Mouse (Mus musculus): ENCODE data around the gene Gm4792. TPM values are rescaled to one million over a fixed set of nuclear protein-coding genes. Genes with fewer than 3 reads are reported as not detected.

Gm4792 gene
- polyA plus RNA-seq, 1 experiment from 2014 or later = not detected

- 48% methylated on average over 2 of the region's 2 CpGs for WGBS
- no peak overlapping the region for H3K9ac ChIP-seq (ENCODE audit: low read length)
- ATAC-seq (ENCODE audit: low read depth) = no peak
Observed at GRCm38 (mm10) chr10:94276511-94276910, 22.0 kb downstream of the Gm4792 start.

DNA sequence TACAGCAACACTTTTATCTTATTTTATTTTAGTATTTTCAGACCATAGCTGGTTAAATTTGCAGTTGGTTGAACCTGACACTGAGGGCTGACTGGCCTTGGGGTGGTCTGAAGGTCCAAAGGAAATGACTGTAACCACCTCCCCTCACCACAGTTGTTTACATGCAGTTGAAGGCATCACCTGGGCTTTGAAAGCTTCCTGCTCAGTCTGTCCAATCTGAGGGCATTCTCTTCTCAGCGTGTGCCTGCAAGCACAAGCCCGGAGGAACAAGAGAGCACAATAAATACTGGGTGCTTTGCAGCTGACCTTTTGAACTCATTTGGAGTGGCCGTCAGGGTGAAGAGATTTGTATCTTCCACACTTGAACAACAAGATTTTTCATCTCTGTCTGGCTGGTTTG lies 23.2 kb downstream of the Gm4792 start:
- Histone ChIP-seq H3K9me3 (ENCODE audit: control insufficient read depth, low read length) (no peaks in the 10 kb centered on the region), H3K4me3 (ENCODE audit: low read length) (no peak overlapping the region), H3K4me2 (ENCODE audit: low read depth, low read length) (no peak overlapping the region), H3K27ac (ENCODE audit: low read length) (no peak overlapping the region), H3K9ac (ENCODE audit: low read length) (no peak overlapping the region), H3K4me1 (replicated peaks; ENCODE audit: control insufficient read depth, insufficient read depth, low read length) (no peaks in the 10 kb centered on the region), H3K36me3 (ENCODE audit: control insufficient read depth, insufficient read depth, low read length) (no peaks in the 10 kb centered on the region), H3K27me3 (ENCODE audit: control insufficient read depth, insufficient read depth, low read depth, low read length) (no peaks in the 10 kb centered on the region)
- no peak for ATAC-seq (ENCODE audit: low read depth)
- WGBS = 10% methylated on average over 3 of the region's 3 CpGs

More at GRCm38 (mm10) chr10:94276511-94276910, 22.0 kb downstream of the Gm4792 start:
- no peak overlapping the region for H3K27ac ChIP-seq (ENCODE audit: low read length)
- H3K36me3 ChIP-seq (ENCODE audit: control insufficient read depth, insufficient read depth, low read length) = no peaks in the 10 kb centered on the region
- no peaks in the 10 kb centered on the region for H3K4me1 ChIP-seq (replicated peaks; ENCODE audit: control insufficient read depth, insufficient read depth, low read length)
- H3K4me3 ChIP-seq (ENCODE audit: low read length) = no peak overlapping the region
- no peaks in the 10 kb centered on the region for H3K9me3 ChIP-seq (ENCODE audit: control insufficient read depth, low read length)
- no peaks in the 10 kb centered on the region for H3K27me3 ChIP-seq (ENCODE audit: control insufficient read depth, insufficient read depth, low read depth, low read length)
- no peak overlapping the region for H3K4me2 ChIP-seq (ENCODE audit: low read depth, low read length)

DNA sequence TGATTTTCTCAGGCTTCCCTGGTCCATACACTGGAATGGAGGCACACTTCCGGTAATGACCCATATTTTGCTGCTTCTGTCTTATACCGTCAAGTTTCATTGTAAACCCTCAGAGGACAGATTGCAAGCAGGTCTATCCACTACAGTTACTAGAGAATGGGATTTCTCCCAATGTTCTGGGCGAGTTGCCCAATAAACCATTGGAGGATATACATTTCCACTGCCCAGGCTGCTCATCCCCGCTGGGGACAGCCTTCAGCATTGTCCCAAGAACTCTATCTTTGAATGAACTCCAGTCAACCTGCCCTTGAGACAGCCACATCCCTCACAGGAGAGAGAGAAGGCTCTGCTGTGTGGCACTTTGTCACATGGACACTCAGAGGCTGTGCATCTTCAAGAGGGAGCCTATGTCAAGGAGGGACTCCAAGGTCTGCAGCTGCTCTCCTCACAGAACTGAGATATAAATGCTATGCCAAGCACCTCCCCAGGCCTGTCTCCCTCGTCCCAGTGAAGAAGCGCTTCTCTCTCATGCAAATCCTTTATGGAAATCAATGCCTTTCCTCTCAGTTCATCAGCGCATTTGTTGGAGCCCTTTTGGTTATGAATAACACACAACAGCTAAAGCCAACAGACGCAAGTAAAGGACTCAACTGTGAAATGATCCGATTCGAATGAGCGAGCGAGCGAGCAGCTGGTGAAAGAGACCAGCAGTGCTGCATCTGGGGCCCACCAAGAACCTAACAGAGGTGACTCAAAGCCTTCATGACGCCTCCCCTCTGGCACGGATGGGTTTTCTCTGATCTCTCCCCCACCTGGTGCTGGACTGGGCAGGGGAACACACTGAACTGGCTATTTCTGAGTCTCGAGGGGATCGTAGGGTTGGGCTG lies 32.6 kb downstream of the Gm4792 start:
- no peak overlapping the region for H3K9ac ChIP-seq (ENCODE audit: low read length)
- H3K4me2 ChIP-seq (ENCODE audit: low read depth, low read length) = no peak overlapping the region
- H3K4me1 ChIP-seq (replicated peaks; ENCODE audit: control insufficient read depth, insufficient read depth, low read length) = no peaks in the 10 kb centered on the region
- H3K27ac ChIP-seq (ENCODE audit: low read length) = no peak overlapping the region
- peaks cover 3% of the 10 kb centered on the region; the same call in 1 of the 2 replicates for H3K9me3 ChIP-seq (ENCODE audit: control insufficient read depth, low read length)
- no peaks in the 10 kb centered on the region for H3K27me3 ChIP-seq (ENCODE audit: control insufficient read depth, insufficient read depth, low read depth, low read length)
- no peak for ATAC-seq (ENCODE audit: low read depth)
- H3K36me3 ChIP-seq (ENCODE audit: control insufficient read depth, insufficient read depth, low read length) = no peaks in the 10 kb centered on the region
- H3K4me3 ChIP-seq (ENCODE audit: low read length) = no peak overlapping the region
- WGBS = 66% methylated on average over 17 of the region's 17 CpGs

GRCm38 (mm10) chr10:94263211-94263610 lies 35.3 kb downstream of the Gm4792 start:
- WGBS = 61% methylated on average over 3 of the region's 3 CpGs
- Histone ChIP-seq H3K4me3 (ENCODE audit: low read length) (no peak overlapping the region), H3K27me3 (ENCODE audit: control insufficient read depth, insufficient read depth, low read depth, low read length) (no peaks in the 10 kb centered on the region), H3K36me3 (ENCODE audit: control insufficient read depth, insufficient read depth, low read length) (no peaks in the 10 kb centered on the region), H3K9ac (ENCODE audit: low read length) (no peak overlapping the region), H3K9me3 (ENCODE audit: control insufficient read depth, low read length) (no peaks in the 10 kb centered on the region), H3K27ac (ENCODE audit: low read length) (no peak overlapping the region), H3K4me2 (ENCODE audit: low read depth, low read length) (no peak overlapping the region), H3K4me1 (replicated peaks; ENCODE audit: control insufficient read depth, insufficient read depth, low read length) (no peaks in the 10 kb centered on the region)
- ATAC-seq (ENCODE audit: low read depth) = no peak

DNA sequence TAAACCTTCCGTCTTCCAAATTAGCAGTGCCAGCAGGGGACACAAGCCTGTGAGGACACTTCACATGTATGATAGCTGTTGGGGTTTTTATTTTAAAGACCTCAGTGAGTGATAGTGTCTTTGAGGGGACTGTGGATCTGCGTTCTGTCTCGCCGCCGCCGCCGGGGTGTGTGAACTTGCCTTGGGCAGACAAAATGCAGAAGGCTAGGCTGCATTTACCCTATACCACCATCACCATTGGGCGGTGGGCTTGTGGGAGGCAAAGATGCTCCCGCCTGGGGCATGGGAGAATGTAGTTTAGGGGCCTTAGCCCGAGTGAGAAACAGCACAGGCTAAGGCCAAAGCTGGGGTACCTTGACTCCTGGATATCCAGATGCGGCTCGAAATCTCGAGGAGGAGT lies 35.9 kb downstream of the Gm4792 start:
- Histone ChIP-seq H3K4me1 (replicated peaks; ENCODE audit: control insufficient read depth, insufficient read depth, low read length) (no peaks in the 10 kb centered on the region), H3K9me3 (ENCODE audit: control insufficient read depth, low read length) (no peaks in the 10 kb centered on the region), H3K4me3 (ENCODE audit: low read length) (no peak overlapping the region), H3K27ac (ENCODE audit: low read length) (no peak overlapping the region), H3K27me3 (ENCODE audit: control insufficient read depth, insufficient read depth, low read depth, low read length) (no peaks in the 10 kb centered on the region), H3K9ac (ENCODE audit: low read length) (no peak overlapping the region), H3K36me3 (ENCODE audit: control insufficient read depth, insufficient read depth, low read length) (no peaks in the 10 kb centered on the region), H3K4me2 (ENCODE audit: low read depth, low read length) (no peak overlapping the region)
- 88% methylated on average over 13 of the region's 13 CpGs for WGBS
- ATAC-seq (ENCODE audit: low read depth) = no peak

DNA sequence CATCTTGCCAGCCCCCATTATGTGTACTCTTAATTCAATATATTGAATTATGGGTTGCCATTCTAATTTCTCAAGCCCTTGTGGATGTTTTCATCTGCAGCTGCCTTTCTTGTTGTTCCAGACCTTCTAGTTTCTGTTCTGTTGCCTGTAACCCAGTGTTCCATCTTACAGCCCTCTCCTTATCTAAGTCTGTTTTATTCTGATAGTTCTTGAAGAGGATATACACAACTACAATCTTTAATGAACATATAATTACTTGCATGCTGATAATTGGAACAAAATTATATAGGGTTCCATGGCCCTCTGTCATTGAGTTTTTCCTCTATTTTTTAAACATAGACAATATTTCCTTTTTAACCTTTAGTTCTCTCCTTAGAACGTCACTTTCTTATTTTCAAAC lies 38.0 kb downstream of the Gm4792 start:
- no peak overlapping the region for H3K4me3 ChIP-seq (ENCODE audit: low read length)
- no peak for ATAC-seq (ENCODE audit: low read depth)
- no peaks in the 10 kb centered on the region for H3K4me1 ChIP-seq (replicated peaks; ENCODE audit: control insufficient read depth, insufficient read depth, low read length)
- H3K9me3 ChIP-seq (ENCODE audit: control insufficient read depth, low read length) = no peaks in the 10 kb centered on the region
- H3K36me3 ChIP-seq (ENCODE audit: control insufficient read depth, insufficient read depth, low read length) = no peaks in the 10 kb centered on the region
- H3K27me3 ChIP-seq (ENCODE audit: control insufficient read depth, insufficient read depth, low read depth, low read length) = no peaks in the 10 kb centered on the region
- H3K4me2 ChIP-seq (ENCODE audit: low read depth, low read length) = no peak overlapping the region
- H3K9ac ChIP-seq (ENCODE audit: low read length) = no peak overlapping the region
- WGBS = 70% methylated on average over 1 of the region's 1 CpGs
- H3K27ac ChIP-seq (ENCODE audit: low read length) = no peak overlapping the region

GRCm38 (mm10) chr10:94256518-94256917 lies 42.0 kb downstream of the Gm4792 start:
- no peaks in the 10 kb centered on the region for H3K4me1 ChIP-seq (replicated peaks; ENCODE audit: control insufficient read depth, insufficient read depth, low read length)
- no peaks in the 10 kb centered on the region for H3K9me3 ChIP-seq (ENCODE audit: control insufficient read depth, low read length)
- no peak overlapping the region for H3K4me3 ChIP-seq (ENCODE audit: low read length)
- WGBS = 78% methylated on average over 4 of the region's 4 CpGs
- H3K4me2 ChIP-seq (ENCODE audit: low read depth, low read length) = no peak overlapping the region
- no peak for ATAC-seq (ENCODE audit: low read depth)
- H3K36me3 ChIP-seq (ENCODE audit: control insufficient read depth, insufficient read depth, low read length) = no peaks in the 10 kb centered on the region
- no peaks in the 10 kb centered on the region for H3K27me3 ChIP-seq (ENCODE audit: control insufficient read depth, insufficient read depth, low read depth, low read length)
- no peak overlapping the region for H3K9ac ChIP-seq (ENCODE audit: low read length)
- H3K27ac ChIP-seq (ENCODE audit: low read length) = no peak overlapping the region

DNA sequence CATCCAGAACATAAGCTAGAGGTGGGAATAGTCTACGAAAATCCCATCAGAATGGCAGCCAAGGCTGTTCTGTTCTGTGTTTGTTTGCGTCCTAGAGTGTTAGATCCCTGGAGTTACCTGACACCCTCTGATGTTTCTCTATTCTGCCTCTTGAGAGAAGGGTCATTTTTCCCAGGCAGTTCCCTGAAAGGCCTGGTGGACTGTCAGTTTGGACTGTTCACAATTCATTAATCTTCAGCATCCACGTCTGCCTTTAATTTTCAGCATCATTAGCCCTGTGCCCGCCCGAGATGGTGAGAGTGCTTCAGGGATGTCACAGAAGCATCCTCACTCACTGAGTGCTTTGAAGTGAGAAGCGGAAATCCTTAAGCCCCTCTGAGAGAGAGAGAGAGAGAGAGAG lies 42.8 kb downstream of the Gm4792 start:
- ATAC-seq (ENCODE audit: low read depth) = no peak
- no peaks in the 10 kb centered on the region for H3K9me3 ChIP-seq (ENCODE audit: control insufficient read depth, low read length)
- H3K9ac ChIP-seq (ENCODE audit: low read length) = no peak overlapping the region
- no peak overlapping the region for H3K4me3 ChIP-seq (ENCODE audit: low read length)
- WGBS = 31% methylated on average over 6 of the region's 6 CpGs
- H3K27ac ChIP-seq (ENCODE audit: low read length) = no peak overlapping the region
- H3K27me3 ChIP-seq (ENCODE audit: control insufficient read depth, insufficient read depth, low read depth, low read length) = no peaks in the 10 kb centered on the region
- H3K4me2 ChIP-seq (ENCODE audit: low read depth, low read length) = no peak overlapping the region
- no peaks in the 10 kb centered on the region for H3K36me3 ChIP-seq (ENCODE audit: control insufficient read depth, insufficient read depth, low read length)
- H3K4me1 ChIP-seq (replicated peaks; ENCODE audit: control insufficient read depth, insufficient read depth, low read length) = no peaks in the 10 kb centered on the region

DNA sequence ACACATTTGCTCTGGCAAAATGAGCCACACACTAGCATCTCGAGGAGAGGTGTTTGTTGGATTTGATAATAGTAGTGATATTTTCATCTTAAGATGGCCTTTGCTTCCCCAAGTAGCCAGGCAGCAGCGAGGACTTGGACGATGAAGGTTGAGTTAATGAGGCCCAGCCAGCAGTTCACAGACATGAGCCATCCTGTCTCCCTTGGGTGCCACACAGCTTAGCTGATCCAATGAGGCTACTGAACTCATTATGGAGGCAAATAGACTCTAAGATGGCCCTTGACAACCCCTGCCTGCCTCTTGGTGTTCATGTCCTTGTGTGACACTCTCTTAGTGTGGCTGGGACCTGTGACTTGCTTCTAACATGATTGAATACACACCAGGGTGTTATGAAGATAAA lies 43.7 kb downstream of the Gm4792 start:
- peaks cover 4% of the 10 kb centered on the region for H3K4me1 ChIP-seq (replicated peaks; ENCODE audit: control insufficient read depth, insufficient read depth, low read length)
- WGBS = 40% methylated on average over 3 of the region's 3 CpGs
- no peak for ATAC-seq (ENCODE audit: low read depth)
- H3K36me3 ChIP-seq (ENCODE audit: control insufficient read depth, insufficient read depth, low read length) = no peaks in the 10 kb centered on the region
- H3K4me2 ChIP-seq (ENCODE audit: low read depth, low read length) = no peak overlapping the region
- H3K27ac ChIP-seq (ENCODE audit: low read length) = no peak overlapping the region
- H3K9ac ChIP-seq (ENCODE audit: low read length) = no peak overlapping the region
- no peaks in the 10 kb centered on the region for H3K9me3 ChIP-seq (ENCODE audit: control insufficient read depth, low read length)
- no peaks in the 10 kb centered on the region for H3K27me3 ChIP-seq (ENCODE audit: control insufficient read depth, insufficient read depth, low read depth, low read length)
- no peak overlapping the region for H3K4me3 ChIP-seq (ENCODE audit: low read length)
